Mouse (Mus musculus) ES-Bruce4 (cell line): Measurements from ENCODE around the gene Sdc3.

Experiments used
- CTCF ChIP-seq: IDR thresholded peaks from one replicate; pipeline ENCODE4 v1.8.1; 2011; ENCODE audit warnings: low read depth, low read length
- EP300 ChIP-seq: IDR thresholded peaks from 2 replicates; pipeline ENCODE4 v1.6.1; 2011; ENCODE audit warnings: low read depth, low read length; ENCODE audit not compliant: insufficient read depth
- POLR2A ChIP-seq: IDR thresholded peaks from one replicate; pipeline ENCODE4 v1.8.1; 2011; ENCODE audit warnings: low read length; ENCODE audit not compliant: insufficient read depth

GRCm38 (mm10) chr4:130765399-130766160, 26.8 kb upstream of the Sdc3 start:
- TF ChIP-seq POLR2A, result no peak
- TF ChIP-seq CTCF, result no peak
- TF ChIP-seq EP300, result no peak
